Comparison of ENCODE assay signal across 8 mouse cellular contexts in genomic region chr13:100774704-100775103, GRCm38 (mm10). TPM values are rescaled to one million over a fixed set of nuclear protein-coding genes. Genes with fewer than 3 reads are reported as not detected.
DNase-seq lines count a peak whose midpoint lies in the region; ATAC-seq and TF ChIP-seq lines count a peak whose summit lies in the region.

No protein-coding gene starts in this region.

- H3K4me2 ChIP-seq in kidney, embryonic 14.5 days (replicated peaks; ENCODE audit: low read depth, low read length) = peak overlapping the region; percentile 87
- peak overlapping the region; percentile 97 for H3K4me2 ChIP-seq in hindbrain, postnatal 0 days (ENCODE audit: low read depth, low read length)
- peak overlapping the region; percentile 96 for H3K4me2 ChIP-seq in midbrain, embryonic 15.5 days

- no peak for ATAC-seq in kidney, embryonic 14.5 days (ENCODE audit: low FRiP score, low TSS enrichment)
- ATAC-seq in hindbrain, postnatal 0 days = no peak
- no peak for ATAC-seq in midbrain, embryonic 15.5 days (replicated peaks)

- peaks cover 24% of the 10 kb centered on the region for H3K36me3 ChIP-seq in kidney, embryonic 14.5 days (ENCODE audit: control insufficient read depth, insufficient read depth, low read length)
- H3K36me3 ChIP-seq in embryonic facial prominence, embryonic 10.5 days (replicated peaks) = peaks cover 69% of the 10 kb centered on the region
- H3K36me3 ChIP-seq in hindbrain, postnatal 0 days (ENCODE audit: insufficient read depth, low read length) = no peaks in the 10 kb centered on the region
- H3K36me3 ChIP-seq in midbrain, embryonic 15.5 days (replicated peaks) = no peaks in the 10 kb centered on the region

- H3K4me1 ChIP-seq in kidney, embryonic 14.5 days (ENCODE audit: control insufficient read depth, insufficient read depth, low read length) = peaks cover 4% of the 10 kb centered on the region; the same call in 1 of the 2 replicates
- peaks cover 22% of the 10 kb centered on the region for H3K4me1 ChIP-seq in embryonic facial prominence, embryonic 10.5 days
- no peaks in the 10 kb centered on the region; the same call in 1 of the 2 replicates for H3K4me1 ChIP-seq in hindbrain, postnatal 0 days (ENCODE audit: insufficient read depth, low read length)
- H3K4me1 ChIP-seq in midbrain, embryonic 15.5 days = peaks cover 15% of the 10 kb centered on the region

- H3K27ac ChIP-seq in kidney, embryonic 14.5 days (ENCODE audit: low read depth, low read length) = no peak overlapping the region
- H3K27ac ChIP-seq in embryonic facial prominence, embryonic 10.5 days (replicated peaks) = peak overlapping the region; percentile 84
- no peak overlapping the region for H3K27ac ChIP-seq in hindbrain, postnatal 0 days
- H3K27ac ChIP-seq in midbrain, embryonic 15.5 days = no peak overlapping the region

- TF ChIP-seq CTCF in hindbrain, postnatal 0 days (IDR thresholded peaks at IDR 0.05; ENCODE audit: low read depth) = no peak

- H3K9ac ChIP-seq in kidney, embryonic 14.5 days (ENCODE audit: low read depth, low read length) = peak overlapping the region; percentile 83; the same call in 1 of the 2 replicates
- no peak overlapping the region; the same call in 1 of the 2 replicates for H3K9ac ChIP-seq in hindbrain, postnatal 0 days (replicated peaks; ENCODE audit: low read length)
- H3K9ac ChIP-seq in midbrain, embryonic 15.5 days = no peak overlapping the region

- H3K9me3 ChIP-seq in kidney, embryonic 14.5 days (ENCODE audit: control insufficient read depth, low read length) = no peaks in the 10 kb centered on the region
- H3K9me3 ChIP-seq in embryonic facial prominence, embryonic 10.5 days = no peaks in the 10 kb centered on the region
- no peaks in the 10 kb centered on the region for H3K9me3 ChIP-seq in hindbrain, postnatal 0 days (ENCODE audit: low read length)
- no peaks in the 10 kb centered on the region for H3K9me3 ChIP-seq in midbrain, embryonic 15.5 days

- no peaks in the 10 kb centered on the region for H3K27me3 ChIP-seq in kidney, embryonic 14.5 days (ENCODE audit: control insufficient read depth, insufficient read depth, low read length)
- H3K27me3 ChIP-seq in embryonic facial prominence, embryonic 10.5 days (replicated peaks; ENCODE audit: low read depth, poor library complexity, severe bottlenecking) = no peaks in the 10 kb centered on the region
- no peaks in the 10 kb centered on the region for H3K27me3 ChIP-seq in hindbrain, postnatal 0 days (ENCODE audit: insufficient read depth, low read length)
- no peaks in the 10 kb centered on the region for H3K27me3 ChIP-seq in midbrain, embryonic 15.5 days (replicated peaks)

- DNase-seq in kidney, postnatal 36 days = no peak
- no peak for DNase-seq in embryonic facial prominence, embryonic 10.5 days (ENCODE audit: low spot score)
- no peak for DNase-seq in hindbrain, postnatal 0 days (ENCODE audit: low spot score)
- no peak for DNase-seq in thymus, postnatal 14 days
- no peak for DNase-seq in right cerebral cortex, postnatal 36 days (ENCODE audit: low spot score in 2 of 2)
- DNase-seq in cerebellum, adult 9-10 months = no peak

- H3K4me3 ChIP-seq in kidney, embryonic 14.5 days (ENCODE audit: low read length) = peak overlapping the region; percentile 96
- H3K4me3 ChIP-seq in embryonic facial prominence, embryonic 10.5 days = peak overlapping the region; percentile 98
- peak overlapping the region; percentile 69; the same call in 1 of the 2 replicates for H3K4me3 ChIP-seq in hindbrain, postnatal 0 days (ENCODE audit: low read length)
- H3K4me3 ChIP-seq in midbrain, embryonic 15.5 days = peak overlapping the region; percentile 78; the same call in 1 of the 2 replicates

RNA-seq across cellular contexts. Expression of gene Cenph, which starts 1.0 kb away (rescaled TPM):
- polyA plus RNA-seq in kidney, embryonic 14.5 days (2014; fragmentation: Nextera tagmentation; extraction: Ambion mirVana) = 49.7 and 59.4 TPM in 2 replicates
- polyA plus RNA-seq in embryonic facial prominence, embryonic 10.5 days (2016; fragmentation: Nextera tagmentation; extraction: Ambion mirVana) = 65.7 and 68.2 TPM in 2 replicates
- 1.7 and 3.6 TPM in 2 replicates for total RNA-seq in hindbrain, postnatal 0 days (2014; rRNA removed)
- polyA plus RNA-seq in hindbrain, postnatal 0 days (2015; fragmentation: Nextera tagmentation; extraction: Ambion mirVana) = 8.4 and 9.5 TPM in 2 replicates
- polyA plus RNA-seq in midbrain, embryonic 15.5 days (2015; fragmentation: Nextera tagmentation; extraction: Ambion mirVana) = 5.4 and 5.8 TPM in 2 replicates

RNA-seq across cellular contexts. Expression of gene Ccnb1, which starts 11.7 kb away (rescaled TPM):
- 289 and 315 TPM in 2 replicates for polyA plus RNA-seq in kidney, embryonic 14.5 days (2014; fragmentation: Nextera tagmentation; extraction: Ambion mirVana)
- 411 and 420 TPM in 2 replicates for polyA plus RNA-seq in embryonic facial prominence, embryonic 10.5 days (2016; fragmentation: Nextera tagmentation; extraction: Ambion mirVana)
- 23.1 and 34.4 TPM in 2 replicates for total RNA-seq in hindbrain, postnatal 0 days (2014; rRNA removed)
- polyA plus RNA-seq in hindbrain, postnatal 0 days (2015; fragmentation: Nextera tagmentation; extraction: Ambion mirVana) = 37.6 and 44.8 TPM in 2 replicates
- polyA plus RNA-seq in midbrain, embryonic 15.5 days (2015; fragmentation: Nextera tagmentation; extraction: Ambion mirVana) = 30.9 and 44.5 TPM in 2 replicates

RNA-seq across cellular contexts. Expression of gene Mrps36, which starts 30.2 kb away (rescaled TPM):
- 171 and 182 TPM in 2 replicates for polyA plus RNA-seq in kidney, embryonic 14.5 days (2014; fragmentation: Nextera tagmentation; extraction: Ambion mirVana)
- 124 and 129 TPM in 2 replicates for polyA plus RNA-seq in embryonic facial prominence, embryonic 10.5 days (2016; fragmentation: Nextera tagmentation; extraction: Ambion mirVana)
- total RNA-seq in hindbrain, postnatal 0 days (2014; rRNA removed) = 54.4 and 58.7 TPM in 2 replicates
- 180 and 198 TPM in 2 replicates for polyA plus RNA-seq in hindbrain, postnatal 0 days (2015; fragmentation: Nextera tagmentation; extraction: Ambion mirVana)
- 119 and 125 TPM in 2 replicates for polyA plus RNA-seq in midbrain, embryonic 15.5 days (2015; fragmentation: Nextera tagmentation; extraction: Ambion mirVana)

RNA-seq across cellular contexts. Expression of gene Cdk7, which starts 44.0 kb away (rescaled TPM):
- polyA plus RNA-seq in kidney, embryonic 14.5 days (2014; fragmentation: Nextera tagmentation; extraction: Ambion mirVana) = 111 and 112 TPM in 2 replicates
- polyA plus RNA-seq in embryonic facial prominence, embryonic 10.5 days (2016; fragmentation: Nextera tagmentation; extraction: Ambion mirVana) = 114 and 119 TPM in 2 replicates
- total RNA-seq in hindbrain, postnatal 0 days (2014; rRNA removed) = 31.5 and 33.4 TPM in 2 replicates
- 37.7 and 38.8 TPM in 2 replicates for polyA plus RNA-seq in hindbrain, postnatal 0 days (2015; fragmentation: Nextera tagmentation; extraction: Ambion mirVana)
- polyA plus RNA-seq in midbrain, embryonic 15.5 days (2015; fragmentation: Nextera tagmentation; extraction: Ambion mirVana) = 41.6 and 42.7 TPM in 2 replicates

RNA-seq across cellular contexts. Expression of gene Slc30a5, which starts 58.5 kb away (rescaled TPM):
- 33.9 and 65.9 TPM in 2 replicates for polyA plus RNA-seq in kidney, embryonic 14.5 days (2014; fragmentation: Nextera tagmentation; extraction: Ambion mirVana)
- 36.4 and 37.7 TPM in 2 replicates for polyA plus RNA-seq in embryonic facial prominence, embryonic 10.5 days (2016; fragmentation: Nextera tagmentation; extraction: Ambion mirVana)
- 41.3 and 41.7 TPM in 2 replicates for total RNA-seq in hindbrain, postnatal 0 days (2014; rRNA removed)
- polyA plus RNA-seq in hindbrain, postnatal 0 days (2015; fragmentation: Nextera tagmentation; extraction: Ambion mirVana) = 24.4 and 26.3 TPM in 2 replicates
- 32.7 and 34.3 TPM in 2 replicates for polyA plus RNA-seq in midbrain, embryonic 15.5 days (2015; fragmentation: Nextera tagmentation; extraction: Ambion mirVana)
